Mouse (Mus musculus) left cerebral cortex, postnatal 10 days (tissue): Measurements from ENCODE around the gene Zfp710. TPM values are rescaled to one million over a fixed set of nuclear protein-coding genes. Genes with fewer than 3 reads are reported as not detected.
A peak's percentile ranks its signal among the peaks of the same experiment; 100 is the strongest.

Experiments
- DNase-seq, 2 experiments: peaks; one replicate each; pipeline ENCODE4 v3.0.0; 2021 to 2022; ENCODE audit warnings: low spot score in 2 of 2, mixed read lengths in 1 of 2; ENCODE audit errors: extremely low spot score in 1 of 2
- intact Hi-C: fragments of 180-260 bp; cut with DNase I; formaldehyde crosslinking; loops from one replicate; pipeline ENCODE4 v1.15.1; 2025
- total RNA-seq, 2 experiments: library from RNA; stranded (reverse); gene quantifications; 2 replicates each; pipeline ENCODE4 v1.2.3; 2021

Zfp710 gene
- total RNA-seq, 2 experiments from 2014 or later = 15.8 to 16.7 TPM

- peak in 1 of 2 experiments; percentile 79 for DNase-seq
- intact Hi-C loops = no loop called here
Measured at GRCm38 (mm10) chr7:80092351-80093046, 67.9 kb downstream of the Zfp710 start.

DNA sequence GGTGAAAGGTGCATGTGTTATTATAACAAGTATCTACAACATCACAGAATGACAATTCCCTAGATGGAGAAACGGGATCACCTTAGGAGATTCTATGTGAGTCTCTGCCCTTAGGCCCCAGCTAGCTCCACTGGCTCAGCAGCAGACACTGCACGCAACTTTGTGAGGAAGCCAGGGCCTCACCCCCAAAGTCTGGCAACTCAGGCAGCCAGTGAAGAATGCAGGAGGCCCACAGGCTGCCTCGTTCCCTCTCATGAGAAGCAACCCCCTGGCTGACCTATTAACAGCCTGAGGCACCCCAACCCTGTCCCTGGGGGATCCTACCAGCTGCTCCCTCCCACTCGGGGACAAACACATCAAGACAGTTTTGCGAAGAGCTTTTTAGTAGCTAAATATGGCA lies 69.9 kb downstream of the Zfp710 start:
- intact Hi-C loops = no loop called here
- DNase-seq = no peak

GRCm38 (mm10) chr7:80095598-80096309 lies 71.1 kb downstream of the Zfp710 start:
- no peak for DNase-seq
- intact Hi-C loops = no loop called here

GRCm38 (mm10) chr7:80098389-80098976 lies 73.9 kb downstream of the Zfp710 start:
- intact Hi-C loops = no loop called here
- no peak for DNase-seq

GRCm38 (mm10) chr7:80103335-80103734 lies 78.7 kb downstream of the Zfp710 start:
- DNase-seq = no peak
- intact Hi-C loops = no loop called here

GRCm38 (mm10) chr7:80105637-80106390 lies 81.2 kb downstream of the Zfp710 start:
- DNase-seq = no peak
- intact Hi-C loops = no loop called here

GRCm38 (mm10) chr7:80106441-80106840 lies 81.8 kb downstream of the Zfp710 start:
- intact Hi-C loops = no loop called here
- DNase-seq = no peak

- intact Hi-C loops = no loop called here
- DNase-seq = peak in 1 of 2 experiments; percentile 44
Measured at GRCm38 (mm10) chr7:80111066-80112045, 86.7 kb downstream of the Zfp710 start.

- no peak for DNase-seq
- intact Hi-C loops = no loop called here
Measured at GRCm38 (mm10) chr7:80113989-80114388, 89.4 kb downstream of the Zfp710 start.

GRCm38 (mm10) chr7:80114451-80115223 lies 90.0 kb downstream of the Zfp710 start:
- DNase-seq = peak; percentile 42 to 80
- intact Hi-C loops = no loop called here

DNA sequence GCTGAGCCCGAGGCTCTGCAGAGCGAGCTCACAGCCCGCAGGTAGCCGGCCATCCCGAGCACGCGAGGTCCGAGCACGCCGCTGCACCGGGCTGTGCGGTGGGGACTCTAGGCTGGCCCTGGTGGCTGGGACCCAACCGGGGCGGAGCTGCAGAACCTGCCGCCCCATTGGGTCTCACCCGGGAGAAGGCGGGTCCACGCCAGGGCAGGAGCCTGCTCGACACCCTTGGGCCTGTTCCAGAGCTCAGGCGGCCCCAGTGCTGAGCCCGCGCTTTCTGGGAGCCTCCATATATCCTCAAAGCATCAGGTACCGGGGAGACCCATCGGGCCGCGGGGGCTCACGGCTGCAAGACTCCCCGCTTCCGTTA lies 90.6 kb downstream of the Zfp710 start, which contains the start of gene Idh2:
Idh2 (minus strand) TSS at position 169 of the 367 bp plus-strand sequence.
- intact Hi-C loops = no loop called here

DNA sequence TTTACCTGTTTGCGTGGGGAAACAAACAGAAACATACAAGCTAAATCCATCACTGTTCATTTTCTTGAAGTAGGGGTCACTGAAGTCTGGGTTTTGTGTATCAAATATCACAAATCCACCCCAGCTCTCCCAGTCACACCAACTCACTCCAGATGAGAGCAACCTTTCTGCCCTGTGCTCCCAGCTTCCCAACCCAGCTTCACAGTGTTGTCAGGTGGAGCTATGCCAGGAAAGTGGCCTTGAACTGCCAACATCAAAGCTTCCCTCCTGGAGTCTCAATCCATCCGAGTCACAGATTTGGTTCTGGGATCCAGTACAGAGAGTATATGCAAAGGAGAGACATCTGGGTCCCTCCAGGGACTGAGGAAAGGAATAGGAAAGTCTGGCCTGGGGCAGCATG lies 91.5 kb downstream of the Zfp710 start:
- DNase-seq = no peak
- intact Hi-C loops = no loop called here

More for the DNA sequence above, 90.6 kb downstream of the Zfp710 start, which contains the start of gene Idh2:
- peak; percentile 81 to 95 for DNase-seq

DNA sequence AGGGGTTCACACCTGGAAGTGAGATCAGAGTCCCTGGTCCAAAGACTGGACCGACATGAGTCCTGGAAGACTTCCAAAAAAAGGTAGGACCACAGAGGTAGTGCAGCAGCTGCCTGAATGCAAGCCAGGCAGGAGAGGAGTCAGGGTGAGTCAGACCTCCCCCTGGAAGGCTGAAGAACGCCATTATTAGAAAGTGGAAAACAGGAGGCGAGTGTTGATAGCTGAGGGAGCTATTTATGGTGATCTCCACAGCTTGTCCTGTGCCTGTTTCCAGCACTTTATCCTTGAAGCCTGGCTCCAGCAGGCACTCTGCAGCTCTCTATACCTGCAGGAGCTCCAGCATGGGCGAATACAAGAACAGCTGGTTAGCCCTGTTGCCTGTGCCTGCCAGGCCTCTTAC lies 94.6 kb downstream of the Zfp710 start:
- intact Hi-C loops = no loop called here
- no peak for DNase-seq

DNA sequence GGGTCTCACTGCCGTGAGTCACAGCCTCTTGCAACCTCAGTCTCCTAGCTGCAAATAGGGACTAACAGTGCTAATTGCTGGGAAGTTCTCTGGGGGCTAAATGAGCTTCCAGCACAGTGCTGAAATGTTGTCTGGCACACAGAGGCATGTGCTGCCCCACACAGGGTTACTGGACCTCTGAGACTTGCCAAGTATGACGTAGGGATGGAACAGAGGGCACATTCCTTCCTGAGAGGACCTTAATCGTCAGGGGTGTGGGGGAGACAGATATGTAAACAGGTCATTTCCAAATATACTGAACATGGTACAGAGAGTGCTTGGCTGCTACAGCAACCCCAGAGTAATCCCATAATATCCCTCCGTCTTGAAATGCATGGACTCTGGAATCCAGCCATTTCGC lies 96.5 kb downstream of the Zfp710 start:
- no peak for DNase-seq
- intact Hi-C loops = no loop called here

DNA sequence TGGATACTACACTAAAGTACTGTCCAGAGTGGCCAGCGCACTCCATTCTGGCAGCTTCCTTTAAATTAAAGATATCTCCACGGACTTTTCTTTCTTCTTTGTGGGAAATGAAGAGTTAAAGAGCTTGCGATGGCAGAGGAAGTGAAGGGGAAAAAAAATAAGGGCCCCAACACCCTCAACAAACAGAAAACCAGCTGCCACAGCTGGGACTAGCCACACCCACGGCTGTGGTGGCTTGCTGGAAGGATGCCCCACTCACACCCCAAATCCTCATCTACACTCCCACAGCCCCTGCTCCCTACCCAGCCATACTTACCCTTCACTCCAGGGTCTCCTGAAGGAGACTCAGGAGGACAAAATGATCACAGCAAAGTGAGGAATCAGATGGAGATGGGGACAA lies 98.5 kb downstream of the Zfp710 start:
- intact Hi-C loops = no loop called here
- no peak for DNase-seq

- DNase-seq = no peak
- intact Hi-C loops = no loop called here
Measured at GRCm38 (mm10) chr7:80123672-80124071, 99.1 kb downstream of the Zfp710 start.

DNA sequence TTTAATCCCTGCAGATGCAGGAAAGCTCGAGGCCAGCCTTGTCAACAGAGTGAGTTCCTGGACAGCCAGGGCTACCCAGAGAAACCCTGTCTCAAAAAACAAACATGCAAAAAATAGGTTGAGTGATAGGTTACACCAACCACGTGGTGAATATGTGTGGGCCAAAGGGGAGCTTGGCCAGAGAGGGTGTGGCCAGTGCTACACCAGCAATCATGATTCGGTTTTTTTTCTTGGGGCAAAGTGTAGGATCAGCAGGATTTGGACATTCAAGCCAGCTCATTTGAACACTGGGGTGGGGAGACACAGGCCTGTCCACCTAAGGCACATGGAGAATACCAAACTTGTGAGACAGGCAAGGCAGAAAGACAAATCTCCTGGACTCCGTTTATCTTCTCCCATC lies 104.7 kb downstream of the Zfp710 start:
- intact Hi-C loops = no loop called here
- no peak for DNase-seq
